Comparison of ENCODE assay signal across 19 mouse cellular contexts in the genomic region with DNA sequence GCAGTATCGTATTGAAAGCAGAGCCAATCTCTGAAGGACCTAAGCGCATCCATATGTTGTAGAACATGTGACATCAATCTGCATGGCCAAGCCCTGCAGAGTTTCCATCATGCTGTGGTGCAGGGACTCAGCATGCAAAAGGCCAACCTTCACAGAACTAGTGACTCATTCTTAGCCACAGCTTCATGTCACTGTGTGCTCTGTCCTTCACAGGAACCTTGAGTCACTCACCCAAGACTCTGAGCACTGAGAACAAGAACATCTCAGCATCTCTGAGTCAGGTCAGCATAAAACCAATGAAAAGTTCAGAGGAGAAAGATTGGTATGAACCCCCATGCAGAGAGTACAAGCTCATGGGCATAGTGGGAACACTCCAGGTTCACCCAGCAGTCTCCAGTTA. TPM values are rescaled to one million over a fixed set of nuclear protein-coding genes. Genes with fewer than 3 reads are reported as not detected.
DNase-seq lines count a peak whose midpoint lies in the region; ATAC-seq lines count a peak whose summit lies in the region.
"Had no signal": no experiment of that assay in that cellular context is flagged by ENCODE, and none has a peak within 500 bp of the region (broad histone marks: within the 10 kb centered on the region; RNA-seq: fewer than 3 reads in every experiment).

No protein-coding gene starts in this region.

- ATAC-seq in frontal cortex, adult (ENCODE audit: low TSS enrichment): no peak
- ATAC-seq: forebrain, embryonic 14.5 days; hindbrain, postnatal 0 days; intestine, embryonic 15.5 days had no signal

- DNase-seq in 3134 (ENCODE audit: extremely low read depth, insufficient read length, low spot score): peak; percentile 55
- DNase-seq in 416B (ENCODE audit: low read depth): peak; percentile 82
- DNase-seq in adrenal gland, adult 8-10 months: peak; percentile 56
- DNase-seq in adrenal gland, postnatal 36 days: peak; percentile 46 to 48
- no peak for DNase-seq in gastrocnemius, postnatal 4 days (ENCODE audit: low spot score in 2 of 2)
- DNase-seq in lung, adult 18-20 months: no peak
- no peak for DNase-seq in layer of hippocampus, postnatal 14 days (ENCODE audit: low spot score in 2 of 2)
- DNase-seq: cerebellum, adult 11-12 months; cerebellum, adult 9-10 months; cerebellum, postnatal 25 days; gastrocnemius, postnatal 36 days; heart, adult 18-20 months; heart, postnatal 10 days; heart, postnatal 4 days; kidney, adult 18-20 months had no signal

RNA-seq across cellular contexts. Expression of gene 1500015O10Rik, which starts 35.9 kb away (rescaled TPM):
- total RNA-seq in adrenal gland, adult 8-10 months (2022): 100 to 1,000 TPM; 270 to 322 (median 285) TPM
- total RNA-seq in adrenal gland, postnatal 36 days (2021): 100 to 1,000 TPM; 187 to 227 TPM
- total RNA-seq in gastrocnemius, postnatal 4 days (2021): 10 to 100 TPM; 23.4 to 34.8 TPM
- 10 to 100 TPM in 1 of 2 experiments, 1 to 10 TPM in 1; 4.0 to 49.2 TPM for total RNA-seq in layer of hippocampus, postnatal 14 days (2021)

Comparison
In these comparisons a context has a peak if more than half of its experiments do, and no peak if none do; other contexts are left out.
1. DNase-seq: peak in 3134 (single experiment), 416B (single experiment), adrenal gland, adult 8-10 months (single experiment) and adrenal gland, postnatal 36 days (2 of 2); none in gastrocnemius, postnatal 4 days (0 of 2), lung, adult 18-20 months (0 of 2) and layer of hippocampus, postnatal 14 days (0 of 2).